Mouse (Mus musculus) heart, adult 2 months (tissue): ENCODE measurements around the gene Gm10197.

ENCODE experiments used
- CTCF ChIP-seq: fragments of 200-600 bp; IDR thresholded peaks from 2 replicates; pipeline ENCODE4 v1.8.1; 2022; ENCODE audit warnings: antibody characterized with exemption, mild to moderate bottlenecking, moderate library complexity
- EP300 ChIP-seq: fragments of 200-500 bp; IDR thresholded peaks from 2 replicates; pipeline ENCODE4 v1.6.1; 2011; ENCODE audit warnings: low read depth, low read length, control low read depth; ENCODE audit not compliant: insufficient read depth
- POLR2A ChIP-seq: fragments of 200-500 bp; IDR thresholded peaks from 2 replicates; pipeline ENCODE4 v1.6.1; 2011; ENCODE audit warnings: mild to moderate bottlenecking, low read depth, low read length, control low read depth; ENCODE audit not compliant: insufficient read depth

DNA sequence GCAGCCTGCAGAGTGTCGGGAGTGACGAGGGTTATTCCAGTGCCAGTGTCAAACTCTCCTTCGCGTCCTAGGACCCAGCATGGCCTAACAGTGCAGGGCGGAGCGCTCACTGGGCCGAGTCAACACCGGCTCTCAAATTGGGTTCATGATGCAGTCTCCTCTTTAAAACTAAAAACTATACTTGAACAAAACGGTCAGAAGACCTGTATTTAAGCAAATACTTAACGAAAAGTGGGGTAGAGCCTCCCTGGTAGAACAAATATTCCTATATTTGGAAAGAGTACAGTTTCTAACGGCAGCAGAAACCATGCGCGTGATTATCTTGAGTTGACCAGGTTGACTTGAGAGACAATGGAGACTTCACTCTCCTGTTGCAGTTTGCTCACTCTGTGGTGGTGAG is at the start of gene Gm10197:
- no peak for TF ChIP-seq CTCF
- no peak for TF ChIP-seq POLR2A
- no peak for TF ChIP-seq EP300
